Mouse (Mus musculus): ENCODE measurements around the gene Dntt.

The Dntt gene

DNA sequence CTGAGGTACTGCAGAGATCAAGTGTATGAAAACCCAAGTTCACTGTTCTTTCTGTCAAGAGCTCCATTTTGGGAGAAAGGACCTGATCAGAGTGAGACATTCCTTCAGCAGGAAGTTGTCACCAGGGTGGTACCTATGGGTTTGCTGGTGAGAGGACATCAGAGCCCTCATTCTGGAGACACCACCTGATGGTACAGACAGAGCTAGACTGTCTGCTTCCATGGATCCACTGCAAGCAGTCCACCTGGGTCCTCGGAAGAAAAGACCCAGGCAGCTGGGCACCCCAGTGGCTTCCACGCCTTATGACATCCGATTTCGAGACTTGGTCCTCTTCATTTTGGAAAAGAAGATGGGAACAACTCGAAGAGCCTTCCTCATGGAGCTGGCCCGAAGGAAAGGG is at the start of gene Dntt:
Gene Dntt, plus strand, starts transcription at position 57 of the 400 bp plus-strand sequence.
- DNase-seq (ENCODE audit: low spot score) = no peak

DNA sequence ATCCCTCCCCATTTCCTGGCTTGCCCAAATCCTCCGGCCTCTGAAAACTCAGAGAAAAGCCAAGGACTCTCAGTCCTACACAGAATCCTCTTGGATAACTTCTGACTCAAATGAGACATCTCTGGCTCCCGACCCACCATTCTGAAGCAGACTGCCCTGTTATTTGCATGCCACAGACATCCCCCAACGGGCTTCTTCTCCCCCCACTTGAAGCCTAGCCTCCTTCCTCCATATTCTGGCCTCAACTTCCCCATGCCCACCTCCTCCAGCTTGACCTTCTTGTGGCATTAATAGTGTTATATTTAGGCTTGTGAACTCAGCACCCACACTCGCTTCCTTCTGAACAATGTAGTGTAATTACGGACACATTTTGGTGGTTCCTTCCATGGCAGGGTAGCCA is 48.4 kb upstream of the Dntt start:
- DNase-seq (ENCODE audit: low spot score) = no peak

DNA sequence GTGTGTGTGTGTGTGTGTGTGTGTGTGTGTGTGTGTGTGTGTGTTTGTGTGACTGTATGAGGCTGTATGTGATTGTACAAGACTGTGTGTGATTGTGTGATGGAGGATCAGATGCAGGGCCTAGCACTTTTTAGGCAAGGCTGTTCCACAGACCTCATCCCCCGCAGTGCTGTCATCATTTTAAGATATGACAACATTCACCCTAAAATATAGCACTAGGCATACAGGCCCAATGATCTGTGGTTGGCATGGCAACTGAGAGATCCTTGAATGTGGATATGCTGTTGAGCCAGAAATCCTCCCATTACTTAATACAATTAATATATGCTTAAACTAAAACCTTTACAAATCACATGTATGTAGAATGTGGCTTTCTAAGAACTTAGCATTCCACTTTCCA is 44.5 kb upstream of the Dntt start:
- no peak for DNase-seq (ENCODE audit: low spot score)

DNA sequence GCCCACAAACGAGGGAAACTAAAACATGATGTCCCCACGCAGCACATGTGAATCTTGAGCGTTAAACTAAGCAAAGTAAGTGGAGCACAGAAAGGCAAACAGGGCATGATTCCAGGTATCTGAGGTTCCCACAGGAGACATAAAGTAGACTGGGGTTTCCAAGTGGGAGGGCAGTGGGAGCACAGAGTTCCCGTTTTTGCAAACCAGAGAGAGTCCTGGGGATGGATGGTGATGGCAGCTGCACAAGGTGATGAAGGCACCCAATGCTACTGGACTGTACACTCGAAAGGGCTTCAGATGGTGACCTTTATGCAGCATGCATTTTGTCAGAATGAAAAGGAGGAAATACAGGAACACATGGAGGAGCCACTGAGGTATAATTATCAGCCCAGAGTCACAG is 40.2 kb upstream of the Dntt start:
- DNase-seq (ENCODE audit: low spot score) = no peak

DNA sequence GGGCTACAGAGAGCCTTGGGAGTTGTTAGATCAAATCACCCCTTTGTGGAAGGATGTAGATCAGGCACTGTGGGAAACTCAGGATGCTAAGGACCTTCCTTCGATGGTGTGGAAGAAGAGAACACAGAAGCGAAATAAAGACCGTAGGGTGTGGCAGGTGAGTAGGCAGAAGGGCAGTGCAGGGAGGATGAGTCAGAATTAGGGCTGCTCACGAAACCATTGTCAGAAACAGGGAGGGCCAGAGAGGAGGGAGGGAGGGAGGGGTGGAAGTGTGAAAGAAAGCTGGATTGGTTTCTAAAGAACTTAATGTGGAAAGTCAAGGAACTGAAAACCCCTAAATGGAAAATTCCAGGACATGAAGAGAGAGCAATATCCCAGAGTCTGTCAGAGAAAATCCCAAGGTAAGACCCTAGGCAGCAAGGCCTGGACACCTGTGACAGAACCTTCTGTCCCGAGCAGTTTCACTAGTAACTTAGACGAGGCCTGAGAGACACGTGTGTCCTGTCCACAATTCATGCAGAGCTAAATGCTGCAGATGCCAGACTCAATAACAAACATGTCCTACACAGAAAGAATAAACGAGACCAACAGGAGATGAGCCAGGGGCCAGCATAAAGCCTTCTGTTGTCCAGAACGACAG is 39.0 kb upstream of the Dntt start:
- no peak for DNase-seq (ENCODE audit: low spot score)

DNA sequence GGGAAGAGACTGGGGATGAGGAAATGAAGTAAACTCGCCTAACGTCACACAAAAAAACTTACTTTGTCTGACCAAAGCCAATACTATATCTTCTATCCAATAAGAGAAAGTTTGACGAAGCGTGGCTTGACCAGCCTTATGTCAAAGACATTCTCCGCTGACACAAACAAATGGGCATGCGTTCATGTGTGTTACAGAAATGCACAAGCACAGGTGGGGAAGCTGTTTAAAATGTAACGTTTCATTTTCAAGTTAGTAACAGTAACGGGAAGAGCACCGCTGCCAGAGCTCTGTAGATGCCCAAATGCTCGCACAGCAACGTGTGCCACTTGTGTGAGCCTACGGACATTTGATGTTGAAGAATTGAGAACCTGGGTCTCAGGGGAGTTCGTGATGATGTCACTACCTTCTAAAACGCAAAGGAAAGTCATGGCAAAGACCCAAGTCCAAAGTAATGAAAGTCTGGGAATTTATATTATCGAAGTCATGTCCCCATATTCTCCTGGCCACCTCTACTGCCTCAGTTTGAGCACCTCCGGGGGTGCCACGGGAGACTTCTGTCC is 38.2 kb upstream of the Dntt start:
- DNase-seq (ENCODE audit: low spot score) = no peak

DNA sequence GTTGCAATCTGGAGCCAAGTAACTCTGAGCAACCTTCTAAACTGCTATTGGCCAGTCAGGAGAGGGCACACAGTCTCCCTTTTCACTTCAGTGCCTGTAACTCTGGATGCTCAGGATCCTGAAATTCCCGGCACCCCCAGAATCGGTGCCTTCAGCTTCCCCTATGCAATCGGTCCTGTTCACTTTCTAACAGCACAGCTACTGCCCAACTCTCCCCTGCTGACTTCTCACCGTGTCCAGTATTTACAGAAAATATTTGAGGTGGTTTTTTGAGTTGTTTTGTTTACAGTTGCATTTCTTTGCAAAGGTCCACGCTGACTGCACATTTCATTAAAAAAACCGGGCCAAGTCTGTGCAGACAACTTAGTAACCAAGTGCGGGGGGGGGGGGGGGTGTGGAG is 37.4 kb upstream of the Dntt start:
- no peak for DNase-seq (ENCODE audit: low spot score)

DNA sequence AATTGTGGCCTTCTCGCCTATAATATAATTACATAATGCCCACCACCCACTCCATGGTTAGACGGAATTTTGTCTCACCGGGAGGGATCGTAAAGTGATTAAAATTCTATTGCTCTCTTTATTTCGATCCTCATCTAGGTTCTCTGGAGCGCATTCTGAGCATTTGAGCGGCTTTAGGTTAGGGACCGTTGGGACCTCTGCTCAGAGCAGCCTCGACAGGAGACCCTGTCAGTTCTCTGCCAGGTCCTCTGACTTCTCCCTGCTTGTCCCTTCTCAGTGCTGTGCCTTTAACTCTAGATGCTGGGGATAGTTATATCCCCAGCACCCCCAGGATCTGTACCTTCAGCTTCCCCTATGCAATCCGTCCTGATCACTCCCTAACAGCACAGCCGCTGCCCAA is 37.0 kb upstream of the Dntt start:
- DNase-seq (ENCODE audit: low spot score) = no peak

DNA sequence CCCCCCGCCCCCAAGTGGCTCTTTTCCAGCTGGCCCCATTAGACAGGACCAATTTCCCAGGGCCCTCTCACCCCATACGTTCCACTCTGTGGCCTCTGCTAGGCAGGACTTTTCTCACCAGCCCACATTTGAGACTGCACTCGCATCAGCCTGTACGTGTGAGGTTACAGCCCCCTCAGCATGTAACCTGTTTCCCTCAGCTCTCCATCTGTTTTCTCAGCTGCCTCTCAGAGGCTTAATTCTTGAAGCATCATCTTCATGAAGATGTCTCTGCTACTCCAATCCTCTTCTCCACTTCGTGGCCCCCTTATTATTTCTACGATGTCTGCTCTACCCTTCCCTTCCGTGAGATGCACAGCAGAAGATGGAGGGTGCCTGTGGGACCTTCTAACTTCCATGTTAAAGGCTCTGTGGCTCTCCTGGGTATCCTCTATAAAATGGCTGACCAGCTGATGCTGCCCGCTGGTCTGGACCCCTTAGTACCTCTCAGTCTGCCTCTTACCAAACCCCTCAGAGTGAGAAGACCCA is 36.5 kb upstream of the Dntt start:
- DNase-seq (ENCODE audit: low spot score) = no peak

DNA sequence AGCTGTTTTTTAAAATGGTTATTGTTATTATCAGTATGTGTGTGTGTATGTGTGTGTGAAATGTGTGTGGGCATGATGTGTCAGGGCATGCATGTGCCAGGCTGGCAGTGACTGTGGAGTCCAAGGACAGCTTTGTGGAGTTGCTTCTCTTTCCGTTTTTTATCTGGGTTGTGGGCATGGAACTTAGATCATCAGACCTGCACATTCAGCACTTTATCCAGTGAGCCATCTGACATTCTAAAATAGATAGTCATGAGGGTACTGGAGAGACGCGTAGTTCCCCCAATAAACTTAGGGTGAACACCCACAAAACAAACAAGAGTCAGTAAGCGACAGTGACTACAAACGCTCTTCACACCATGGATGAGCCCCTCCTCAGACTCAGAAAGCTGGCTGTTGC is 35.7 kb upstream of the Dntt start:
- DNase-seq (ENCODE audit: low spot score) = no peak

DNA sequence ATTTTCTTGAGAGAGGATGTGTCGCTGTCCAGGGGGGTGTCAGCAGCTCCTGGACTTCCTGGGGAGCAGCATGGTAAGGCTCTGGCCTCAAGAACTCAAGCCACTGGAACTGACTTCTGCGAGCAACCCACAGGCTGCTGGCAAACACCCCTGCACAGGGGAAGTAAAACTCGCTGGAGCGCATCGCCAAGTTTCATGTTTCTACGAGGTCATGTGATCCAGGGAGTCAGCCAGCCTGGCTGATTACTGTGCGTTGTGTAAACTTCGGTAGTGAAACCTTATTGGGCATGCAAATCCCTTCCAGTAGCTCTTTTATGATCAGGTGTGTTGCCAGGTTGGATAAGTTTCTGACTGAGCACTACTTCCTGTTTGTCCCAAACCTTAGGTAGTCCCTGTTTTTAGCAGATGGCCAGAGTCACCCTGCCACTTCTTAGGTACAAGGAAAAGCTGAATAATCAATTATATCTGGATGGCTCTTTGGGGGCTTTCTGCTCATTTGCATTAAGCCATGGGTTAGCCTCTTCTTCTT is 35.0 kb upstream of the Dntt start, which contains the start of gene Blnk:
Gene Blnk, minus strand, starts transcription at position 479 of the 529 bp plus-strand sequence.
- peak; percentile 40 for DNase-seq (ENCODE audit: low spot score)

DNA sequence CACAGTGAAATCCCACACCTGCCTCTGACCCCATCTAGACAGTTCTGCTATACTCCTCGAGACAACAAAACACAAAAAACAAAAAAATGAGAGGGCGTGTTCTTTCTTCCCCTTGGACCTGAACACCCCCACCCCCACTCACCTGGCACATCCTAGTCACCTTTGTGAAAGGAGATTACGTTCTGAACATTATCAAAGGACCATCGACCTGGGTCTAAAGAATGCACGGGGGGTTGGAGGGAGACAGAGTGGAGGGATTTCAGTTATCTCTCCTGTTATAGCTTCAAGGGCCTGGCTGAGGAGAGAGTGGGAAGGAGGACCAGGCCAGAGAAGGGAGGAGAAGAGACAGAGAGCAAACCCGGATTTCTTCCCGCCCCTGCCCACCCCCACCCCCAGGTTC is 34.2 kb upstream of the Dntt start:
- DNase-seq (ENCODE audit: low spot score) = no peak

DNA sequence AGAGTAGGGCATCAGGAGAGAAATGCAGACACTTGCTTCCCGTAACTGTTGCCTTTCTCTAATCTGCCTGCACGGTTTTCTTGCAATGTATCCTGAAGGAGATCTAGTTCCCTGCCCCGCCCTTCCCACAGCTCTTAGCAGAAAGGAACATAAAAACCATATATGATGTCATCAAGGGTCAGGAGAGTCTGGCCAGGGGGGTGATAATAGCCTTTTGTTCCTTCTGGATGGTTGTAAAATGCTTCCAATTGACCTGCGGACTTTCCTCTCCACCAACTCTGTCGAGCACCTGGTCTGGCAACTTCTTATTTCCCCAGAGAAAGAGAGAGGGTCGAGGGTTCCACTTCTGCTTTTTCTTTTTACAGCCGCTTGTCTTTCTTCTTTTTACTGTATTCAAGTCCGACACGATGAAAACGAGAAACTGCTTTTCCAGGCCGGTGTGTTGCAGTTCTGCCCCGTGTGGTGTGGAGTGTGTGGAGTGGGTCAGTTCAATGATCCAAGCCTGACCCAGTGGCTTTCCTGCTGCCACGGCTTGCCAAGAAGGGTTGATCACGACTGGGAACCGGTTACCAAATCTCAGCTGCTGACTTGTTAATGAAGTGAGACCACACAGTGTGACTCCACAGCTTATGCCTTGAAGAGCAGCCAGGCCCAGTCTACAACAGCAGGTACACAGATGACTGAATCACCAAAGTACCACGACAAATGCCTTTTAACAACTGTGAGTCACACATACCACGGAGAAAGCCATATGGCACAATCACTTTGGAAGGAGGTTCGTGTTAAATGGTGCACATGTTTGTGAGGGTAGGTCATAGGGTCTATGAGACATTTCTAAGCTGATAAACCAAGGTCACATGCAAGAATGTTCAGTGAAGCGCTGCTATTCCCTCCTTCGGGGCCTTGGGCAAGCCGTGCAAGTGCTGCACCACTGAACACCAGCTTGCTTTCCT is 33.4 kb upstream of the Dntt start:
- DNase-seq (ENCODE audit: low spot score) = no peak

DNA sequence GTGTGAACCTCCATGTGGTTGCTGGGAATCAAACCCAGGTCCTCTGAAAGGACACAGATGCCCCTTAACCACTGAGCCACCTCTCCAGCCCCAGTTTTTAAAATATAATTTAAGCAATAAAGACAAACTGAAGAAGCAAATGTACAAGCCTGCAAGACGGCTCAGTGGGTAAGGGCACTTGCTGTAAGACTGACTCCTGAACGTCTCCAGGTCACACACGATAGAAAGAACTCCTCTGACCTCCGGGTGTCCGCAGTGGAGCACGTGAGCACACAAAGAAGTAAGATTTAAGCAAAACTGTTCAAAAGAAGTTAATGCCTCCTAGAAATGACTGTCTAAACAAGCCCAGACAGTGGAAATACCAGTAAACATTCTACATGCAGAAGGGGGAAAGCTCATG is 32.4 kb upstream of the Dntt start:
- no peak for DNase-seq (ENCODE audit: low spot score)

DNA sequence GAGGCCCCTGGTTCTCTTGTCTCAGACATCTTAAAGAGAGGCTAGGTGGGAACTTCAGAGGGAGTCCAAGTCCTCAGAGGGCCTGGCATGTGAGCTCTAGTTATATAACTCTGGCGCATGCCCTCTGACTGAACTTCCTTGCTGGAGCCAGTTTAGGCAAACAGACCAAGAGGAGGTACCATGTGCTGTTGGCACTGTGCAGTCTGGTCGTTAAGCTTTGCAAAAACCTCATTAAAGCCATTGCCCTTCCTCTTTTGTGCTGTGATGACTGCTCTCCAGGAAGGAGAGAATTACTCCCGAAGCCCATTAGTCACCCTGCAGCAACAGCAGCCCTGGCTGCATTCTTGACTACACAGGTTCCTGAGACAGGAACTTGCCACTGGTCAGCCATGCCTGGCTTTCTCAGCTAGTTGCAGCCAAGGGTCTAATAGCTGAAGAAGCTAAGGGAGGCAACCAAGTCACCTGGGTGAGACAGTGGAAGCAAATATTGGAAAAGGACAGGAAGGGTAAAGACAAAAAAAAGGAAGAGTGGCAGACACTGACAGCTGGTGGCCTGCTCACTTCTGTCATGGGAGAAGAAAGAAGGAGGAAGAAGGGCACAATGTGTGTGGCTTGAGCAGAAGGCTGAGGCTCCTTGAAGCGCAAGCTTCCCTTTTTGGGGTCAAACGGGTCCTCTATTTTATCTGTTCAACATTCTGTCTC is 30.5 kb upstream of the Dntt start:
- DNase-seq (ENCODE audit: low spot score) = no peak

DNA sequence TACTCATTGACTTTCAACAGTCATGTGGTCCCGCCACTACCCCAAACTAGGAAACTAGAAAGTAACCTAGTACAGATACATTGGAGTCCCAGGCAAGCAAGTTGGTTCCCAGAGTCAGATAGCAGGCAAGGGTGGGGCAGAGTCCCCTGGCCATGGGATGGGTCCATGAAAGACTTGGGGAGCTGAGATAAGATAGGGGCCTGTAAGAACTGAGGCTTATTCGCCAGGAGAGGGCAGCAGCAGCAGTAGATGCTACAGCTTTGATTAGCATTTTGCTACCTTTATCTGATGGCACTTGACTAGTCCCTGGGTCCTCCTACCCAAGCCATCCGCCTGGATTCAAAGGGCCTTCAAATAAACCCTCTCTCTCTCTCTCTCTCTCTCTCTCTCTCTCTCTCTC is 29.5 kb upstream of the Dntt start:
- no peak for DNase-seq (ENCODE audit: low spot score)

DNA sequence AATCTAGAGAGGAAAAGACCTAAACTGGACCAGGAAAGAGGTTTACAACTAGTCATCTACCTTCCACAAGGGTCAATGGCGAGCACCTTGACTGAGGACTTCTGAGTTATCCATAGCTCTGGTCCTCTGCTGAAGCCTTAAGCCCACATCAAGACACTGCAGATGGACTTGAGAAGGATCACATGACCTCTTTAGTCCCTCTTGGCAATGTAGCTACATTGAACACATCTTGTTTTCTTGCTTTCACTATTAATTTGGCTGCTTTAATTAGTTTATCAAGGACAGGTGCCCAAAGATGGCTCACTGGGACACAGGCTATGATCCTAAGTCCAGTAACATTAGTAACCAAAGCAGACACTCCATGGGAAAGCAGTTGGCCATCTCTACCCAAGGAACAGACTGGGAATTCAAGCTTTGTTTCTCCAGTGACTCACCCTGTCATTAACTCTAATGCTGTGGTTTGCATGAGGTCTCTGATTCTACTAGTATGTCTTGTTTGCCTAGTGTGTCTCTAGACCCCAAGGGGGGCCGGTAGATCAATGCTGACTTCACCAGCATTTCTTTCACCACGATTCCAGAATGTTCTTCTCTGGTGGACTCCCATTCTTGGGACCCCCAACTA is 25.3 kb upstream of the Dntt start:
- no peak for DNase-seq (ENCODE audit: low spot score)

DNA sequence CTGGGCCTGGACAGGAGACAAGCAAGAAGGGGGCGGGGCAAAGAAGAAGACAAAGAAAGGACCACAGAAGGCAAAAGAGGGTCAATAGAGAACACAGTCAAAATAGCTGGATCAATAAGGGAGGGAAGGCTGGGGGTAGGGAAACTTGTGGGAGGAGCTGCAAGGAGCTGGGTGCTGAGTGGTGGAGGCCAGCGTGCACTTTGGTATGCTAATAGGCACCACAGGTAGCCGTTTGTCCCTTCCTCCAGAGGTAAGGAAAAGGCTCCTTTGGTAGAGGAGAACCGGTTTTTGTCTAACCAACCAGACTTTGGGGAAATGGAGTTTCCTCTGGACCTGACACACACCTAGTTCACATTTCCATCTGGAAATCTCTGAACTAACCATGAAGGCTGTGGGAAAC is 22.5 kb upstream of the Dntt start:
- DNase-seq (ENCODE audit: low spot score) = no peak

DNA sequence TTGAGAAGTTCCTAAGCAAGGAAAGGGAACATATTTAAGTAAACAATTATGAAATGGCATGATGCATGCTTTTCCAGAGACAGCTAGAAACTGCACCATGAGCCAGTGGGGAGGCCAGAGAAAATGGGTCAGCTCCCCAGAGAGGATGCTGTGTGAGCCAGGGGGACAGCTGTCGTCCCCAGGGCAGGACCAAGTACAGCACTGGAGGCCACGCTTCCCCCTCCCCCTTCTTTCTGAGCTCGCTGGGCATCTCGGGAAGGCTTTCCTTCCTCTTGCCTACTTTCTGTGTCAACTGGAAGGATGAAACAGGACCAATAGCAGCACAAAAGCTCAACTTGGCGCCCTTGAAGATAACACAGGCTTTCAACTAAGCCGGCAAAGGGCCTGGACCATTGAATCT is 21.7 kb upstream of the Dntt start:
- no peak for DNase-seq (ENCODE audit: low spot score)

DNA sequence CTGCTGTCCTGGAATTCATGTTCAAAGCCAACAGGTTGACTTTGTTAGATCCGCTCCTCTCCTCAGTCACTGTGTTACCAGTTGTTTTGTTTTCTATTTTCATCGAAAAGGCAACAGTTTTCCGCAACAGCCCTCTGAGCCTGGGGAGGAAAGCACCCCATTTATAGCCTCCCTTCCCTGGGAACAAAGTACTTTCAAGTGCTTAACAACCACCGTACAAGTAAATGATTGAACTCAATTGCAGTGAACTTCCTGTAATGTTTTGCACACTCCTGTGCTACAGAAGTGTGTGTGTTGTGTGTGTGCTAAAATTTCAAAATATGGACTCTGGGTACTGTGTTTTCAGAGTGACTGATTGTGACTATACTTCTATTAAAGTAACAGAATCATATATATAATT is 21.3 kb upstream of the Dntt start:
- no peak for DNase-seq (ENCODE audit: low spot score)

DNA sequence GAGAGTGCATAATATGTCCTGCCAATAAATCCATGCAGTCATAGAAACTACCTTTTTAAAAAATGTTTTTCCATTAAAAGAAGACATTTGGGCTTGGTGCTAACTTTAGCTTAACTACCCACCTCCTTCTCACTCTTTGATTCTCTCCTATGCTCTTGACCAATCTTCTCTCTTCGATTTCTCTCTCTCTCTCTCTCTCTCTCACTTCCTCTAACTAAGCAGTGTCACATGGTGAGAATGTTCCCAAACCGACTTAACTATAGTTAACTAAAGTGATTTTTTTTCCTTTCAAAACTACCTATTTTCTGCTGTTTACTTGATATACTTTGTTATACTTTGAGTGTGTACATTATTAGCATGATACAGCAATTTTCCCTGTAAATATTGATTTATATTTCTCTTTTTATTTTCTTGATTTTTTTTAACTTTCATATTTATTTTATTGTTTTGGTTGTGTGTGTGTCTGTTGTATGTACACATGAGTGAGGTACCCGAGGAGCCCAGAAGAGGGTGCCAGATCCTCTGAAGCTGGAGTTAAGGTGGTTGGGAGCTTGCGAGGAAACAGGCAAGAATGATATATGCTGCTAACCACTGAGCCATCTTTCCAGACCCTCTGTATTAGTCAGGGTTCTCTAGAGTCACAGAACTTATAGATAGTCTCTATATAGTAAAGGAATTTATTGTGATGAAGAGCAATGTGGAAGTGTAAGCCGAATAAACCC is 20.2 kb upstream of the Dntt start:
- DNase-seq (ENCODE audit: low spot score) = no peak

All from embryo, embryonic 10.5 days (tissue).